9 mouse cellular contexts compared by ENCODE assay signal in the genomic region with DNA sequence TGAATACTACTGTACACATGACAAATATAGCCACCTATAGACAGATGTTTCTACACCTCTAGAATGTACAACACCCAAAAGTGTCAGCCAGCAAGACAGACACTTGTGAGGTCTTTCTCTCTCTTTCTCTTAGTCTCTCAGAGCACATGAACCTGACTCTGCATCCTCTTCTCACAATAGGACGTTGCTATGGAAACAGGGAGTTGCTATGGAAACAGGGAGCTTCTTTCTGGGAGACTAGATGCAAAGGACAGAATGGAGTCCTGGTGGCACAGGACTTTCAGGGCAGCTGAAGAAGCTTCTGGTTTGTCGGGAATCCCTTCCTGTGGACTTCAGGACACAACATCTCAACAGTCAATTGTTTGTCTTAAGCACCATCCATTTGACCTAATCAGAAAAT.
DNase-seq lines count a peak whose midpoint lies in the region; ATAC-seq and TF ChIP-seq lines count a peak whose summit lies in the region.
"Had no signal": no experiment of that assay in that cellular context is flagged by ENCODE, and none has a peak within 500 bp of the region (broad histone marks: within the 10 kb centered on the region; RNA-seq: fewer than 3 reads in every experiment).

No protein-coding gene starts in this region.

- no peak overlapping the region for H3K9ac ChIP-seq in forebrain, embryonic 14.5 days (ENCODE audit: low read length)
- H3K9ac ChIP-seq in intestine, postnatal 0 days (ENCODE audit: low read depth, low read length): no peak overlapping the region
- H3K9ac ChIP-seq: liver, embryonic 15.5 days had no signal

- no peaks in the 10 kb centered on the region for H3K27me3 ChIP-seq in forebrain, embryonic 14.5 days (replicated peaks; ENCODE audit: control insufficient read depth, insufficient read depth, low read length)
- H3K27me3 ChIP-seq in intestine, postnatal 0 days (replicated peaks; ENCODE audit: control insufficient read depth, insufficient read depth, low read length): no peaks in the 10 kb centered on the region
- H3K27me3 ChIP-seq: liver, embryonic 15.5 days had no signal

- no peak overlapping the region for H3K4me3 ChIP-seq in forebrain, embryonic 14.5 days (ENCODE audit: low read depth, low read length)
- H3K4me3 ChIP-seq in intestine, postnatal 0 days (ENCODE audit: low read depth, low read length): no peak overlapping the region
- H3K4me3 ChIP-seq: liver, embryonic 15.5 days had no signal

- peak; percentile 91 for DNase-seq in brain, embryonic 18.5 days (ENCODE audit: low read depth, low spot score)
- peak; percentile 94 for DNase-seq in forebrain, embryonic 14.5 days (ENCODE audit: low spot score)
- DNase-seq in left cerebral cortex, adult 18-20 months (ENCODE audit: low spot score in 2 of 2): peak; percentile 61
- peak; percentile 9 for DNase-seq in retina, adult 2 months (ENCODE audit: low read depth, low spot score)
- no peak for DNase-seq in adrenal gland, adult (ENCODE audit: inconsistent age in 2 of 2, low spot score in 1 of 2)

- H3K4me1 ChIP-seq in forebrain, embryonic 14.5 days (ENCODE audit: control insufficient read depth, insufficient read depth, low read length): no peaks in the 10 kb centered on the region
- peaks cover 3% of the 10 kb centered on the region; the same call in 1 of the 2 replicates for H3K4me1 ChIP-seq in intestine, postnatal 0 days (replicated peaks; ENCODE audit: control insufficient read depth, insufficient read depth, low read length)
- H3K4me1 ChIP-seq: liver, embryonic 15.5 days had no signal

- no peak overlapping the region for H3K4me2 ChIP-seq in forebrain, embryonic 14.5 days (ENCODE audit: low read length)
- H3K4me2 ChIP-seq in intestine, postnatal 0 days (replicated peaks; ENCODE audit: low read depth): no peak overlapping the region
- H3K4me2 ChIP-seq: liver, embryonic 15.5 days had no signal

- H3K9me3 ChIP-seq in forebrain, embryonic 14.5 days (replicated peaks; ENCODE audit: control insufficient read depth, low read length): no peaks in the 10 kb centered on the region
- no peaks in the 10 kb centered on the region for H3K9me3 ChIP-seq in intestine, postnatal 0 days (ENCODE audit: control insufficient read depth)
- H3K9me3 ChIP-seq: liver, embryonic 15.5 days had no signal

- TF ChIP-seq CTCF in intestine, postnatal 0 days (IDR thresholded peaks at IDR 0.05; ENCODE audit: low read depth): no peak

- H3K36me3 ChIP-seq in forebrain, embryonic 14.5 days (ENCODE audit: control insufficient read depth, insufficient read depth, low read length): no peaks in the 10 kb centered on the region
- no peaks in the 10 kb centered on the region for H3K36me3 ChIP-seq in intestine, postnatal 0 days (ENCODE audit: control insufficient read depth, insufficient read depth)
- H3K36me3 ChIP-seq: liver, embryonic 15.5 days had no signal

- peak; percentile 62; the same call in 1 of the 2 replicates for ATAC-seq in forebrain, embryonic 14.5 days
- ATAC-seq in monocyte, adult 5-6 weeks (replicated peaks; ENCODE audit: insufficient number of reproducible peaks, low FRiP score, low TSS enrichment, poor library complexity, severe bottlenecking): no peak
- no peak for ATAC-seq in intestine, postnatal 0 days
- ATAC-seq in activated CD4-positive, CD25-positive, alpha-beta regulatory T cell, adult 4 months: no peak

- WGBS in forebrain, embryonic 14.5 days: 32% methylated on average over 2 of the region's 2 CpGs
- 53% methylated on average over 2 of the region's 2 CpGs for WGBS in intestine, postnatal 0 days

- no peak overlapping the region for H3K27ac ChIP-seq in forebrain, embryonic 14.5 days (ENCODE audit: low read depth, low read length)
- no peak overlapping the region for H3K27ac ChIP-seq in intestine, postnatal 0 days (ENCODE audit: low read depth, low read length)
- H3K27ac ChIP-seq: liver, embryonic 15.5 days had no signal

Comparison
In these comparisons a context has a peak if more than half of its experiments do, and no peak if none do; other contexts are left out.
1. DNase-seq: peak in brain, embryonic 18.5 days (single experiment), forebrain, embryonic 14.5 days (single experiment), left cerebral cortex, adult 18-20 months (2 of 2) and retina, adult 2 months (single experiment); none in adrenal gland, adult (0 of 2).